Mouse (Mus musculus) stomach, postnatal 0 days (tissue): Measurements from ENCODE around the gene Lrrtm4.

Source experiments
- CTCF ChIP-seq: IDR thresholded peaks from 2 replicates; pipeline ENCODE4 v1.5.1; 2016; ENCODE audit warnings: antibody characterized with exemption, low read depth, mild to moderate bottlenecking, moderate library complexity
- EP300 ChIP-seq: optimal IDR thresholded peaks from 2 replicates; pipeline ENCODE3; 2016; ENCODE audit warnings: antibody characterized with exemption

DNA sequence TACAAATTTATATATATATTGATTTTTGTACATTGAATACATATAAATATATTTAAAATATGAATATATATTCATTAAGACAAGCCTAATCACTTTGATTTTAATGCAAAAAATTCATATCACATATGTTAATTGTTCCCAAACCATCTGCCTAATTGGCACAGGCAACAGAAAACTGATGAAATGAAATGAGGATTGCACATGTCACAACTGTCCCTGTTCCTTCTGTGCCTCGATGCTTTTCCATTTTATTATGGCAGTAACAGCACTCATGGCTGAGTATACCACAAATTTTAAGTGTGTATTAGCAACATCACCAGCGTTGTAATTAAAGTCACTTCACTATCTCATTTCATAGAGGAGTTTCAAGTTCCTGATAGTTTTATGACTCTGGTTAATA lies 732.1 kb downstream of the Lrrtm4 start:
- no peak for TF ChIP-seq EP300
- no peak for TF ChIP-seq CTCF
